Mouse (Mus musculus) bone marrow macrophage, adult 2 months (primary cell): ENCODE results near the gene Fam89a. TPM values are rescaled to one million over a fixed set of nuclear protein-coding genes. Genes with fewer than 3 reads are reported as not detected.
A peak's percentile ranks its signal among the peaks of the same experiment; 100 is the strongest.

ENCODE experiments used
- H3K27ac ChIP-seq: 2 replicates; pipeline ENCODE4 v1.5.1; 2012; ENCODE audit warnings: low read depth, low read length; ENCODE audit not compliant: insufficient read depth
- H3K4me1 ChIP-seq: 2 replicates; pipeline ENCODE4 v1.6.1; 2012; ENCODE audit warnings: low read length; ENCODE audit not compliant: control insufficient read depth, insufficient read depth
- H3K4me3 ChIP-seq: 2 replicates; pipeline ENCODE4 v1.5.1; 2012; ENCODE audit warnings: mild to moderate bottlenecking, low read length, moderate library complexity; ENCODE audit not compliant: insufficient read depth
- CTCF ChIP-seq: IDR thresholded peaks from 2 replicates; pipeline ENCODE4 v1.5.1; 2012; ENCODE audit warnings: low read depth, mild to moderate bottlenecking, low read length, moderate library complexity
- POLR2A ChIP-seq: IDR thresholded peaks from 2 replicates; pipeline ENCODE4 v1.6.1; 2012; ENCODE audit warnings: mild to moderate bottlenecking, low read depth, low read length, borderline replicate concordance
- polyA plus RNA-seq: library from polyadenylated mRNA; stranded (reverse); fragments of >200 nt; gene quantifications from 2 replicates; pipeline ENCODE4 v1.2.4, GENCODE M21; 2012; ENCODE audit not compliant: missing spikeins, insufficient read depth, insufficient read length

Gene Fam89a
- polyA plus RNA-seq, 1 experiment = not detected

DNA sequence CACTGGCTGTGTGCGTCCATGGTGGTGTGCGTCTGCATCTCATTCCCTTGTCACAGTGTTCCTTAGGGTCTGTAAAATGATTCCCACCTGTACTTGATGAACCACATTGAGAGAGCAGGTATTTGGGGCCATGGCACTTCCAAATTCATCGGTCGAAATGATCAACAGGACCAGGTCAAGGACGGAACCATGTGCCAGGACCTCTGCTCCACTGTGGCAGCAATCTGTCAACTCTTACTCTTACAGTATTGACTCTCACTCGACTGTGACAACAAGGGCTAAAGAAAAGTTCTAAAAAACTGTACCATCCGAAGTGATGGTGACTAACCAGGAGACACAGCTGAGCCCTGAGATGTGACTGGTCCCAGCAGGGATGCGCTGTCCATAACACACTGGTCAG lies 3.8 kb upstream of the Fam89a start:
- TF ChIP-seq POLR2A = no peak
- no peak for TF ChIP-seq CTCF
- Histone ChIP-seq H3K4me1 (no peaks in the 10 kb centered on the region; the same call in 1 of the 2 replicates), H3K4me3 (no peak overlapping the region), H3K27ac (no peak overlapping the region)

DNA sequence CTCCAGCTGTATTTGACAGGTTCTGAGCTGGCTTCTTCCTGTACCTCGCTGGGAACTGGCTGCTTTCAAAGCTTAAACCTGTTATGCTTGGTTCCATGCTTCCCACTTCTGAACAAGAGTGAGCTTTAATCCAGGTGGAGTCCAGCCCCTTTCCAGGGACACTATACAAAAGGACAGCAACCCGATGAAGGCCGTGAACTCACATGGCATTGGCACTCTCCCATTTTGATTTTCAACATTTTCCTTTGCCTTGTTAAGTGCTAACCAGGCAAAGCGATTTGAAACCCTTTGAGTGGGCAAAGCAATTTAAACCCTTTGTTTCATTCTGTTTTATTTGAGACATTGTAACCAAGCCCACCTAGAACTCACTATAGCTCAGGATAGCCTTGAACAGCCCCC lies 3.2 kb upstream of the Fam89a start:
- Histone ChIP-seq H3K27ac (no peak overlapping the region), H3K4me3 (no peak overlapping the region), H3K4me1 (no peaks in the 10 kb centered on the region; the same call in 1 of the 2 replicates)
- TF ChIP-seq POLR2A (no peak), CTCF (no peak)

DNA sequence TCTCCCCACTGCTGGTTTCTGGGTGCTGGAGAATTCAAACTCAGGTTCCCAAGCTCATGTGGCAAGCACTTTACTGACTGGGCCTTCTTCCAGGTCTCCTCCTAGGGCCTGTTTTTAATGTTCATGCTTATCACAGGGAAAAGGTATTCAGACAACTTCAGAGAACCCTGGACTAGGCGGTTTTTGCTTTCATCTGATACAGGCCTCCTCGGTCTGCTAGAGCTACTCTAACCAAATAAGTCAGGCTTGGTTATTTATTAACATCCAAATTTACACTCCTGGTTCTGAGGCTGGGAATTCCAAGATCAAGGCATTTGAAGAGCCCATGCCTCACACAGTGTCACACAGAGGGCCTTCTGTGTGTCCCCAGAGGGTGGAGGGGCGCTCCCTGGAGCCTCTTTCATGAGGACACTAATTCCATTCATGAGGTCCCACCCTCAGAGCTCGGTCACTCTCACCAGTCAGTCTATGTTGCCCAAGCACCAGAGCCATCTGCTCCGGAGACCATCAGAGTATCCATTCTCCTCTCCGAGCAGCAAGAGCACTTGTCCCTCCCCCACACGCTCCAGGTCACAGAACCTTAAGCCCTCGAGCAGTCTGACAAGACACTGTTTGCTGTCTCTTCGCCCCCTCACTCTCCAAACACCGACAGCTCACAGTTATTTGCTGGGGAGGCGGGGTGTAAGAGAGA lies 2.6 kb upstream of the Fam89a start:
- H3K4me1 ChIP-seq = no peaks in the 10 kb centered on the region; the same call in 1 of the 2 replicates
- H3K27ac ChIP-seq = no peak overlapping the region
- no peak overlapping the region for H3K4me3 ChIP-seq
- TF ChIP-seq POLR2A = no peak
- TF ChIP-seq CTCF = no peak

DNA sequence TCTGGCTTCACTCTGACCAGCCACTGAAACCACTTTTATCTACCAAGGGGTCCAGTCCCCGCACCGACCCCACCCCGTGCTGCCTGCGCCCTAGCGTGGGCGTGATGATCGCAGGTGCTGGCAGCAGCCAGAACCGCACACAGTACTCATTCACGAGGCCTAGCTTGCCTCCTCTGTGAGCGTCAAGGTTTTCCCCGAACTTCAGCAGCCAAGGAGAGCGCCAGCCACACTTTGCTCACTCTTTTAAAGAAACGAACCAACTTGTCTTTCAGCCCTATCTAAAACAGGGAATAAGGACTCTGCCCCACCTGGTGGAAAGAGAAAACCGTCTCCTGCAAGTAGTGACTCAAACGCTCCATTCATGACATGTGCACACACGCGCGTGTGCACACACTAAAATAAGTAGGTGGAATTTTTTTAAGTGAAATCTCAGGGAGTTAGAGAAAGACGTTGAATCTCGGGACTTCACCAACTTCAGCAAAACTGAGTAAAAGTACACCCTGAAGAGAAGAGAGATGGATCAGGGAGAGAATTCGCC lies 762 bp upstream of the Fam89a start:
- no peak overlapping the region for H3K4me3 ChIP-seq
- H3K4me1 ChIP-seq = no peaks in the 10 kb centered on the region; the same call in 1 of the 2 replicates
- H3K27ac ChIP-seq = no peak overlapping the region
- TF ChIP-seq POLR2A = no peak

DNA sequence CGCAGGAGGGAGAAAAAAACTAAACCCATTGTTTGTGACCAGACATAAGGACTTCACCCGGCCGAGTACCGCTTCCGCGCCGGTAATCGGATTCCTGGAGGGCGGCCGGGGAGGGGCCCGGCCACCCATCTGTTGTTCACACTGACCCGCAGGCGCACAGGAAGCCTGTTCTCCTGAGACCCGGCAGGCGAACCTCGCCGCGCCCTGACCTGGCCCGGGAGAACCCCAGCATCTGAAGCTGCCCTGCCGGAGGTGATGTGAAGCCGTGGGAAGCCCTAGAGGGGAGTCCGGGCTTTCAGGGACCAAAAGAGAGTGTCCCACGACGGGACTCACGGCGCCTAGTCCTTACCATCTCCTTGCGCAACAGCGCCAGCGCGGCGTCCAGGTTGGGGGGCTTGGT lies 441 bp downstream of the Fam89a start:
- H3K4me3 ChIP-seq = peak overlapping the region; percentile 63
- H3K27ac ChIP-seq = no peak overlapping the region
- no peaks in the 10 kb centered on the region; the same call in 1 of the 2 replicates for H3K4me1 ChIP-seq
- TF ChIP-seq POLR2A = no peak
- TF ChIP-seq CTCF = no peak

DNA sequence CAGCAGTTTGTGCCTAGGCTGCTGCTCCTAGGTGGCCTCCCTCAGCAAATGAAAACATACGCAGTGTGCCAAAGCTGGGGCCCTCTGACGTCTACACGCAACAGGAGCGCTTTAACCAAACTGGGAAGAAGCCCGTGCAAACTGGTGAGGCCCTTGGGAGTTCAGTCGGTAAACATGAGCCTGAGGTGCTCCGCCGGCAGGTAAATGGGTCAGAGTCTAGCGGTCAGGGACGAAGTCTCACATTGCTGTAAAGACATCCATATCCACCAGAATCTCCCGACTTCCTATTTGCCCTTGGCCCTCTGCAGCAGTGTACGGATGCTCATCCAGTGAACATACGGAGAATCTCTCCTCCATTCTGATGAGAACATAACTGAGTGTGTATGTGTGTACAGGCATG lies 5.0 kb downstream of the Fam89a start:
- TF ChIP-seq CTCF = no peak
- TF ChIP-seq POLR2A = no peak
- no peak overlapping the region for H3K4me3 ChIP-seq
- H3K27ac ChIP-seq = no peak overlapping the region
- no peaks in the 10 kb centered on the region for H3K4me1 ChIP-seq

DNA sequence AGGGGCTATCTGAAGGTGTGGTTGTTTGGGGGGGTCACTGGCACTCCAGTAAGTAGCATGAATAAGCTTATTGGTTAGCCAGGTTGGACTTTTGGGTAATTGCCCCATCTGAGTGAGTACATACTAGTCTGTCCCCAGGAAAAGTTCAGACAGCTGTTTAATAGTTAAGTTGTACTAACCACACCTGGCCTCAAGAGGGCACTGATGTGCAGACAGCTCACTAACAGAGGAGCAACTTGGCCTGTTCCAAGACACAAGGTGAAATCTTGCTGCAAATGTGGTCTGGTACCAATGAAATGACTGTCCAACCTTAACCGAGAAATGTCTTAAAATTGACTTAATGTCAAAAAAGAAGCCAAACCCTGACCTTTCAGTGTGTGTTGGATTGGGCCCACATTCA lies 12.4 kb downstream of the Fam89a start:
- TF ChIP-seq POLR2A (no peak), CTCF (no peak)
- no peak overlapping the region for H3K27ac ChIP-seq
- no peaks in the 10 kb centered on the region for H3K4me1 ChIP-seq
- no peak overlapping the region for H3K4me3 ChIP-seq

DNA sequence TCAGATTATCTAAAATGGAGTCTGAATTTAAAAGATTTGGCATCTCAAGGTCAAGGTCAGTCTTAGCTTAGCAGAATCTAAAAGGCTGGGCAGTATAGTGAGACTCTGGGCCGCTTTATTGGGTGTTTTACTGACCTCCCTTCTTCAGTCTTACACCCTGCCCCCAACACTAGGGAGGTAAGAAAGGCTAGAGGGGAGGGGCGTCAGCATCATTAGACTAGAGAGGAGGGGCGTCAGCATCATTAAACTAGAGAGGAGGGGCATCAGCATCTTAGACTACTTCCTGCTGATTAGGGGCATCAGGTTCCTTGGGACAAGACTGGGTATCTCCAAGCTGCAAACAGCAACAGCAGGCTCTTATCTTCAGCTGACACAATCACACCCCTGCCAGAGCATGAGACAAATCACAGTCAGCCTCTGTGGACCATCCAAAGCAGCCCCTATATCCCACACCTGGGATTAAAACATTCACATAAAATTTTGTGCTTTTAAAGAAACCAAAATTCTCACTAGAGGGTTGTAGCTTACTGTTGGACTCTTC lies 16.2 kb downstream of the Fam89a start:
- no peak overlapping the region for H3K4me3 ChIP-seq
- H3K4me1 ChIP-seq = no peaks in the 10 kb centered on the region
- no peak overlapping the region for H3K27ac ChIP-seq
- TF ChIP-seq CTCF (no peak), POLR2A (no peak)

DNA sequence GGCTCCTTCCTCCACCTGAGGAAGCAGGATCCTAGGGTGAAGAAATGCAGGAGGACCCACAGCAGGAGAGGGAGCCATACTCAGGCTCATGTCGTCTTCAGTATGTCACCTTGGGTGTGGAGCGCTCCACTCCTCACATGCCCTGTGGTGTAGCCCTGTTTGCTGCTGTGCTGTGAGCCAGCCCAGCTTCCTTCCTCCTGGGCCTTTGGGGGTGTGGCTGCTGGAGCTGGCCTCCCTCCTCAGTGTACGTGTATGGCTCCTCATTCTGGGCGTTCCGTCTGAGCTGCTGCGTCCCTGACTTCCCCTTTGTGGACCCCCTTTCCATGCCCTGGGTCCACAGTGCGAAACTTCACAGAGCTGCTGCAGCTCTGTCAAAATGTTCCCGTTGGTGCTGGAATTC lies 18.8 kb downstream of the Fam89a start:
- TF ChIP-seq POLR2A (no peak), CTCF (no peak)
- no peak overlapping the region for H3K4me3 ChIP-seq
- no peak overlapping the region for H3K27ac ChIP-seq
- H3K4me1 ChIP-seq = no peaks in the 10 kb centered on the region

DNA sequence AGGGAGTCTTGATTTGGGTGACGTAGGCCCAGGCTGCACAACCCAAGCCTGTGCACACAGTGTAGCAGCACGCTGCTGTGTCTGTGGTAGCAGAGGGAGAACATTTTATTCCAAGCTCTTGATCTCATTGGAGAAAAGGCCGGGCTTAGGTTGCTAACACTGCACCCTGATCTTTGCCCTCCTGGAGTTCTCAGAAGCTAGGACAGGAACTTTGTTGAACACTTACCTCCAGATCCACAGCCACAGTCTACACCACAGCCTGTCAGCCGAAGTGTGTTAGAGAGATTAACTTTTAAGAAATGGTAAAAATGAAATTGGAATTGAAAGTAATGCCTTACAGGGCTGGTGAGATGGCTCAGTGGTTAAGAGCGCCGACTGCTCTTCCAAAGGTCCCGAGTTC lies 27.3 kb downstream of the Fam89a start:
- Histone ChIP-seq H3K27ac (no peak overlapping the region), H3K4me3 (no peak overlapping the region)
- TF ChIP-seq CTCF = no peak
- no peak for TF ChIP-seq POLR2A

DNA sequence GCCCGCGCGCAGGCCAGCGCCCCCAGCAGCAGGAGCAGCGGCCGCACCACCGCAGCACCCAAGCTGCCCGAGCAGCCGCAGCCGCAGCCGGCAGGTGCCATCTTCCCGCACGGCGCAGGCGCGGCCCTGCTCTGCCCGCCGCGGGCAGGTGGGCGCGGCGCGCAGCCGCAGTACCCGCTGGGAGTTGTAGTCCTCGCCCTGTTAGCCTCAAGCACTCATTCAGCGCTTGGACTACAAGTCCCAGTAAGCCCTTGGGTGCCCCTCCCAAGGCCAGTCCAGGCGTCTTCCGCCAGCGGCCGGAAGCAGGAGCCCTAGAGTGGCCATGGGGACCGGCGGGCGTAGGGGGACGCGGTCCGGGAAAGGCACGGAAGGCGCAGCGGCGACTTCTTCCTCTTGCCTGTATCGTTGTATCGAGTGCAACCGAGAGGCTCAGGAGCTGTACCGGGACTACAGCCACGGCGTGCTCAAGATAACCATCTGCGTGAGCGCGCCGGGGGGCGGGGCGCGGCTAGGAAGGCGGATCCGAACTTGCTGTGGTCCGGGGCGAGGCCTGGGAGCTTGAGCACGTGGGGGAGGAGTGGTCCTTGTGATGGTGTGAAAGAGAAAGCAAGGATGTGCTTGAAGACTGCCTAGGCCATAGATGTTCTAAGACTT lies 29.6 kb downstream of the Fam89a start, which contains the start of the genes Ttc13 and Arv1:
Gene Ttc13 (minus strand): TSS at position 122 of the 654 bp plus-strand sequence.
Gene Arv1 (plus strand): TSS at position 278 of the 654 bp plus-strand sequence.
- H3K4me3 ChIP-seq = peak within 1 kb of the TSS; percentile 91
- TF ChIP-seq CTCF (no peak), POLR2A (no peak)
- peaks cover 15% of the 10 kb centered on the region for H3K4me1 ChIP-seq
- peak within 1 kb of the TSS; percentile 59 for H3K27ac ChIP-seq

More for the DNA sequence above, 27.3 kb downstream of the Fam89a start:
- peaks cover 15% of the 10 kb centered on the region for H3K4me1 ChIP-seq
